Mouse (Mus musculus) left cerebral cortex, adult 2 months (tissue): Measurements from ENCODE around the gene Rasa3. TPM values are rescaled to one million over a fixed set of nuclear protein-coding genes. Genes with fewer than 3 reads are reported as not detected.
A peak's percentile ranks its signal among the peaks of the same experiment; 100 is the strongest.

Experiments
- DNase-seq, 2 experiments: peaks; one replicate each; pipeline ENCODE4 v3.0.0; 2021 to 2022; ENCODE audit warnings: low spot score in 2 of 2, mixed read lengths in 1 of 2; ENCODE audit errors: extremely low spot score in 1 of 2
- H3K27ac ChIP-seq: fragments of 200-600 bp; 2 replicates; pipeline ENCODE4 v1.8.1; 2022
- H3K4me3 ChIP-seq: fragments of 200-600 bp; 2 replicates; pipeline ENCODE4 v1.8.1; 2022
- CTCF ChIP-seq: fragments of 200-600 bp; IDR thresholded peaks from 2 replicates; pipeline ENCODE4 v1.8.1; 2022; ENCODE audit warnings: antibody characterized with exemption, mild to moderate bottlenecking, moderate library complexity
- intact Hi-C: fragments of 180-260 bp; cut with DNase I; formaldehyde crosslinking; loops from one replicate; pipeline ENCODE4 v1.15.1; 2025
- long read RNA-seq, 2 experiments: library from polyadenylated mRNA; stranded (forward); transcript quantifications; one replicate each; pipeline ENCODE4 v2.0.0; 2021; ENCODE audit warnings: borderline mapping rate in 2 of 2
- total RNA-seq, 2 experiments: library from RNA; stranded (reverse); gene quantifications; 2 replicates each; pipeline ENCODE4 v1.2.3; 2021

Gene Rasa3
- 10 to 100 TPM; 62.3 to 69.4 TPM for total RNA-seq
- long read RNA-seq, experiment 1, full-length matches to known transcripts = 79 of 109 reads
- long read RNA-seq, experiment 1, partial matches to known transcripts = 10 of 109 reads
- long read RNA-seq, experiment 1, other reads (novel, unspliced or antisense) = 20 of 109 reads
- long read RNA-seq, experiment 2, full-length matches to known transcripts = 77 of 98 reads
- long read RNA-seq, experiment 2, partial matches to known transcripts = 14 of 98 reads
- long read RNA-seq, experiment 2, other reads (novel, unspliced or antisense) = 7 of 98 reads

- peak within 1 kb of the TSS; percentile 99 for H3K4me3 ChIP-seq
- TF ChIP-seq CTCF = no peak
- H3K27ac ChIP-seq = peak within 1 kb of the TSS; percentile 78
- intact Hi-C loops = loop anchor here (1.0 to 2.0 kb wide), 4 partner anchors 28 to 127 kb away; partner anchors contain the start of gene Cfap97d2
- peak; percentile 94 to 96 for DNase-seq
Observed at GRCm38 (mm10) chr8:13677413-13677883, at the start of gene Rasa3. Gene Rasa3 (minus strand): TSS chr8:13677603.

GRCm38 (mm10) chr8:13725722-13726121 lies 48.3 kb upstream of the Rasa3 start:
- TF ChIP-seq CTCF = peak; percentile 80
- Histone ChIP-seq H3K27ac (no peak overlapping the region), H3K4me3 (no peak overlapping the region)
- intact Hi-C loops = loop anchor here (5.0 kb wide), 2 partner anchors 123 to 173 kb away; no protein-coding TSS in a partner anchor
- DNase-seq = peak; percentile 24 to 33

GRCm38 (mm10) chr8:13718980-13719379 lies 41.6 kb upstream of the Rasa3 start:
- H3K27ac ChIP-seq = no peak overlapping the region
- intact Hi-C loops = no loop called here
- no peak overlapping the region for H3K4me3 ChIP-seq
- no peak for TF ChIP-seq CTCF
- DNase-seq = no peak

- intact Hi-C loops = no loop called here
- no peak for DNase-seq
- no peak for TF ChIP-seq CTCF
- Histone ChIP-seq H3K4me3 (no peak overlapping the region), H3K27ac (no peak overlapping the region)
Observed at GRCm38 (mm10) chr8:13708514-13708913, 31.1 kb upstream of the Rasa3 start.

- DNase-seq = no peak
- TF ChIP-seq CTCF = no peak
- Histone ChIP-seq H3K27ac (no peak overlapping the region), H3K4me3 (no peak overlapping the region)
- intact Hi-C loops = no loop called here
Observed at GRCm38 (mm10) chr8:13706918-13707317, 29.5 kb upstream of the Rasa3 start.

DNA sequence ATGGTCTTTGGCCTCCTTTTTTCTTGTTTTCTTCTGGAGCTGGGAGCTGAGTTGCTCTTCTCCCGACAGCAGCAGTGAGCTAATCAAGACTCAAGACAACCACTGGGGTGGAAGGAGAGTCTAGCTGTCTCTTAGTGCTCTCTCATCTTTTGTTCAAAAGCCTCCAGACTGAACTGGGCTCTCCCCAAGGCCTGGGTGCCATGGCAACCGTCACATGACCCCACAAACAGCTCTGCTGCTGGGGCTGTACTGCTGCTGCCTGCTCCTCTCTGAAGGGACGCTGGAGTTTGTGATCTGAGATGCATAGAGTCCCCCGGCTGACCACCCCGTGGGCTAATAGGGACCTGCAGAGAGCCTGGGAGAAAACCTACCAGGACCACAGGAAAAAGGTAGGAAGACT lies 28.3 kb upstream of the Rasa3 start, which contains the start of gene Cfap97d2:
Cfap97d2 (plus strand) TSS at position 222 of the 400 bp plus-strand sequence.
- peak within 1 kb of the TSS; percentile 13; the same call in 1 of the 2 replicates for H3K4me3 ChIP-seq

DNA sequence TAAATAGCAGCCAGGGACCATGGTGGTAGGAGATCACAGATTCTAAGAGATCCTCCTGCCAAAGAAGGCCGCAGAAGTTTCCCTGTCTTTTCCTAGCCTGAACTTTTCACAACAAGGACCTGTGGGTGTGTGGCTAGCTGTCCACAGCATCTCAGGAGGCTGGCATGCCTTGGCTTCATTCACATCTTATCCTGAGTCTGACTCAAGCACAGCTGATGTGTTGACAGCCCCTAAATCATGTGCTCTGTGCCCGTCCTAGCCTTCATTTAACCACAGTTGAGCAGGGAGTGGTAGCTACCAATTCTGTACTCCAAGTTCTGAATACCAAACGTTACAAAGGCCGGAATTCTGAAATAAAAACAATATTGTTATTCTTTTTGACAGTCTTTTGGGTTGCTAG lies 26.9 kb upstream of the Rasa3 start:
- DNase-seq = no peak
- intact Hi-C loops = no loop called here
- TF ChIP-seq CTCF = no peak
- no peak overlapping the region for H3K27ac ChIP-seq
- H3K4me3 ChIP-seq = no peak overlapping the region

More for the DNA sequence above, 28.3 kb upstream of the Rasa3 start, which contains the start of gene Cfap97d2:
- DNase-seq = peak; percentile 52 to 67
- no peak for TF ChIP-seq CTCF
- intact Hi-C loops = loop anchor here (1.0 kb wide), 1 partner anchor 28 kb away; the partner anchor contains the start of gene Rasa3
- H3K27ac ChIP-seq = no peak within 1 kb of the TSS

- no peak for TF ChIP-seq CTCF
- DNase-seq = no peak
- intact Hi-C loops = no loop called here
- Histone ChIP-seq H3K4me3 (no peak overlapping the region), H3K27ac (no peak overlapping the region)
Observed at GRCm38 (mm10) chr8:13703756-13704155, 26.4 kb upstream of the Rasa3 start.

- intact Hi-C loops = no loop called here
- no peak for DNase-seq
- Histone ChIP-seq H3K4me3 (no peak overlapping the region), H3K27ac (no peak overlapping the region)
- no peak for TF ChIP-seq CTCF
Observed at GRCm38 (mm10) chr8:13702755-13703154, 25.4 kb upstream of the Rasa3 start.

- intact Hi-C loops = loop anchor here (5.0 kb wide), 1 partner anchor 33 kb away; no protein-coding TSS in a partner anchor
- no peak overlapping the region for H3K27ac ChIP-seq
- TF ChIP-seq CTCF = no peak
- H3K4me3 ChIP-seq = no peak overlapping the region
- no peak for DNase-seq
Observed at GRCm38 (mm10) chr8:13699323-13699949, 22.0 kb upstream of the Rasa3 start.

- Histone ChIP-seq H3K4me3 (no peak overlapping the region), H3K27ac (no peak overlapping the region)
- no peak for DNase-seq
- no peak for TF ChIP-seq CTCF
- intact Hi-C loops = loop anchor here (5.0 kb wide), 1 partner anchor 34 kb away; no protein-coding TSS in a partner anchor
Observed at GRCm38 (mm10) chr8:13698281-13698680, 20.9 kb upstream of the Rasa3 start.

DNA sequence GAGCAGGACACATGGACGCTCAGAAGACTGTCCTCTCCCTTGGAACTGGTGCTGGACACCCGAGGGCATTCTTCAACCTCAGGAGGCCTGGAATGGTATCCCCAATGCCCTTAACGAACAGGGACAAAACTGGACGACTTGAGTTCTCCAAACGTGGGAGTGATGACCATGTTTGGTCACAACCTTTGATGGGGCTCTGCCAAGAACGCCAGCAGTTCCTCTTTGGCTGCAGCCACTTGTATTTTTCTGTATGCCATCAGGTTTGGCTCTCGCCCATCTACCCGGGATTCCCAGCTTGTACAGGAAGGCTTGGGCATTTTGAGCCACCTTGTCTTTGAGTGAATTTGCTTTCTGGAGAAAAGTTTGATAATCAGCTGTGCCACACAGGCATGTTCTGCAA lies 20.3 kb upstream of the Rasa3 start:
- Histone ChIP-seq H3K27ac (no peak overlapping the region), H3K4me3 (no peak overlapping the region)
- TF ChIP-seq CTCF = no peak
- intact Hi-C loops = loop anchor here (5.0 kb wide), 1 partner anchor 35 kb away; no protein-coding TSS in a partner anchor
- DNase-seq = no peak
